29 mouse cellular contexts compared by ENCODE assay signal in the genomic region with DNA sequence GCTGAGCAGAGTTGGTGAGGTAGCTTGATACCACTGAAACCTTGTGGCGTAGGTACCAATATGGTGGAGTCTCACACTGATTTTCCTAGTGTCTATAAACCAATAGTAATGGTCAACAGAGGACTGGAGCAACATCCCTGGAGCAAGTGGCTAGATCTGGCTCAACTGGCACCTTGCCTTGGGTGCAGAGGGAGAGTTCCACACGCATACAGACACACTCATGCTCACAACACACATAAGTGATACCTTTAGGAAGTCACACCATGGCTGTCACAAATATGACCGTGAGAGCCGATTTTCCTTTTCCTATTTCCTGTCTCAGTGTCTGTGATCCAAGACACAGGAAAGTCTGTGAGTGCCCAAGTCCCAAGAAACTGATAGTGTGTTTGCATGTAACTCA. TPM values are rescaled to one million over a fixed set of nuclear protein-coding genes. Genes with fewer than 3 reads are reported as not detected.
DNase-seq lines count a peak whose midpoint lies in the region; TF ChIP-seq lines count a peak whose summit lies in the region.
"Had no signal": no experiment of that assay in that cellular context is flagged by ENCODE, and none has a peak within 500 bp of the region (broad histone marks: within the 10 kb centered on the region; RNA-seq: fewer than 3 reads in every experiment).

No protein-coding gene starts in this region.

- H3ac ChIP-seq in myocyte (ENCODE audit: control insufficient read depth, insufficient read length) = no peak overlapping the region

- WGBS in cerebellum, adult 2 months = 92% methylated on average over 4 of the region's 4 CpGs

- no peak for TF ChIP-seq CTCF in cerebellum, adult 2 months (IDR thresholded peaks at IDR 0.05; ENCODE audit: borderline replicate concordance, insufficient read depth, low read depth, low read length)
- no peak for TF ChIP-seq CTCF in left cerebral cortex, adult 2 months (IDR thresholded peaks at IDR 0.05)

- no peaks in the 10 kb centered on the region for H3K27me3 ChIP-seq in cerebellum, adult 2 months (ENCODE audit: control insufficient read depth, insufficient read depth, low read length)
- H3K27me3 ChIP-seq in myocyte (ENCODE audit: control insufficient read depth, insufficient read depth, insufficient read length) = no peaks in the 10 kb centered on the region
- H3K27me3 ChIP-seq: CH12.LX; embryonic facial prominence, embryonic 13.5 days; forebrain, embryonic 13.5 days; Patski had no signal

- H3K4me3 ChIP-seq in cerebellum, adult 2 months (replicated peaks; ENCODE audit: insufficient read depth, low read depth, low read length) = no peak overlapping the region
- H3K4me3 ChIP-seq in left cerebral cortex, adult 2 months = no peak overlapping the region
- H3K4me3 ChIP-seq in myocyte = no peak overlapping the region
- H3K4me3 ChIP-seq: embryonic facial prominence, embryonic 10.5 days; embryonic facial prominence, embryonic 13.5 days; erythroblast, embryonic 14.5 days; forebrain, embryonic 13.5 days; gastrocnemius, adult 2 months; heart, embryonic 13.5 days; hindbrain, embryonic 10.5 days; hindbrain, embryonic 13.5 days had no signal

- intact Hi-C loops in left cerebral cortex, adult 2 months (cut with DNase I) = no loop called here

- peaks cover 46% of the 10 kb centered on the region for H3K4me1 ChIP-seq in cerebellum, adult 2 months (ENCODE audit: control insufficient read depth, insufficient read depth, low read length)
- H3K4me1 ChIP-seq: forebrain, embryonic 13.5 days had no signal

- H3K36me3 ChIP-seq in myocyte (ENCODE audit: control insufficient read depth, insufficient read depth) = peaks cover 10% of the 10 kb centered on the region

- DNase-seq in cerebellum, adult 2 months = peak in 1 of 2 experiments; percentile 40
- no peak for DNase-seq in cerebellum, postnatal 14 days
- peak; percentile 65 for DNase-seq in heart, adult 11 months
- DNase-seq in heart, postnatal 4 days = no peak
- no peak for DNase-seq in left cerebral cortex, adult 2 months (ENCODE audit: extremely low spot score in 1 of 2, low spot score in 2 of 2)
- no peak for DNase-seq in left cerebral cortex, adult 11 months (ENCODE audit: low spot score)
- DNase-seq: adrenal gland, postnatal 10 days; B cell, adult 2 months; embryo, embryonic 11 days; forebrain, postnatal 0 days; gastrocnemius, adult 2 months; gastrocnemius, postnatal 14 days; heart, adult 18-20 months; heart, postnatal 14 days; kidney, adult 18-20 months had no signal

- peak overlapping the region; percentile 77 for H3K27ac ChIP-seq in cerebellum, adult 2 months (ENCODE audit: insufficient read depth, low read length)
- H3K27ac ChIP-seq in left cerebral cortex, adult 2 months = peak overlapping the region; percentile 84
- H3K27ac ChIP-seq: embryonic facial prominence, embryonic 10.5 days; embryonic facial prominence, embryonic 13.5 days; forebrain, embryonic 13.5 days; gastrocnemius, adult 2 months; heart, embryonic 13.5 days; hindbrain, embryonic 10.5 days; hindbrain, embryonic 13.5 days had no signal

- TF ChIP-seq POLR2A in cerebellum, adult 2 months (IDR thresholded peaks at IDR 0.05; ENCODE audit: borderline replicate concordance, insufficient read depth, low read length) = no peak
- no peak for TF ChIP-seq POLR2A in myocyte (IDR thresholded peaks at IDR 0.05; ENCODE audit: insufficient read length, low read depth)

- H3K4me2 ChIP-seq in myocyte (ENCODE audit: low read depth) = no peak overlapping the region
- H3K4me2 ChIP-seq: embryonic facial prominence, embryonic 13.5 days; forebrain, embryonic 13.5 days; heart, embryonic 13.5 days; hindbrain, embryonic 13.5 days had no signal

- H3K79me2 ChIP-seq in myocyte (ENCODE audit: control insufficient read depth, insufficient read depth) = no peaks in the 10 kb centered on the region

TF ChIP-seq in myocyte, 11 proteins besides CTCF, POLR2A, EP300 and RAD21:
- TF ChIP-seq POLR2AphosphoS2 (IDR thresholded peaks at IDR 0.05; ENCODE audit: insufficient read length, low read depth) (peak; percentile 51), MYOG (IDR thresholded peaks at IDR 0.05; ENCODE audit: control insufficient read depth in 1 of 3, insufficient read depth in 1 of 3, insufficient read length in 2 of 3, low read depth in 2 of 3) (no peak), TCF12 (IDR thresholded peaks at IDR 0.05; ENCODE audit: insufficient read depth, poor library complexity, severe bottlenecking) (no peak), MAX (IDR thresholded peaks at IDR 0.05; ENCODE audit: low read depth) (no peak), CEBPB (IDR thresholded peaks at IDR 0.05; ENCODE audit: insufficient read depth, poor library complexity, severe bottlenecking) (no peak), TCF3 (IDR thresholded peaks at IDR 0.05; ENCODE audit: insufficient read length, low read depth) (no peak), USF1 (IDR thresholded peaks at IDR 0.05; ENCODE audit: low read depth) (no peak)
TF ChIP-seq in myocyte: peak in this region for 1.

RNA-seq across cellular contexts. Expression of a gene that starts 3.2 kb away (rescaled TPM):
- polyA plus RNA-seq in cerebellum, adult 2 months (2012; rRNA removed) = 0.75 and 1.1 TPM in 2 replicates
- total RNA-seq in heart, postnatal 4 days (2021) = under 1 TPM in 1 of 2 experiments, not detected in 1; 0.07 TPM
- under 1 TPM; 0.51 to 0.54 TPM for total RNA-seq in left cerebral cortex, adult 2 months (2021)
- polyA plus RNA-seq in myocyte (2012; fragmentation: generic; extraction: Trizol) = not detected
- total RNA-seq: adrenal gland, adult 18-20 months; common myeloid progenitor, adult 5-6 weeks; gastrocnemius, adult 2 months had no signal
- polyA plus RNA-seq: erythroblast, embryonic 14.5 days; G1E; inflammation-experienced regulatory T-cells, adult 6 months had no signal

RNA-seq across cellular contexts. Expression of a gene that starts 58.3 kb away (rescaled TPM):
- polyA plus RNA-seq in cerebellum, adult 2 months (2012; rRNA removed) = 33.1 and 34.2 TPM in 2 replicates
- total RNA-seq in heart, postnatal 4 days (2021) = 1 to 10 TPM; 1.0 to 1.2 TPM
- total RNA-seq in left cerebral cortex, adult 2 months (2021) = 10 to 100 TPM; 20.7 to 20.9 TPM
- polyA plus RNA-seq in myocyte (2012; fragmentation: generic; extraction: Trizol) = 0.07 TPM
- total RNA-seq: common myeloid progenitor, adult 5-6 weeks had no signal
- polyA plus RNA-seq: G1E had no signal

Comparison
In these comparisons a context has a peak if more than half of its experiments do, and no peak if none do; other contexts are left out.
1. RNA of a gene that starts 58.3 kb away (total RNA-seq): 20.7 to 20.9 TPM in left cerebral cortex, adult 2 months; 1.0 to 1.2 TPM in heart, postnatal 4 days; every median in the first group is over 4 times any median in the second.